Mouse (Mus musculus) hematopoietic stem cell, adult 5-6 weeks (primary cell): Measurements from ENCODE around the gene Med24. TPM values are rescaled to one million over a fixed set of nuclear protein-coding genes. Genes with fewer than 3 reads are reported as not detected.

Experiments used
- total RNA-seq: library from RNA; stranded (forward); fragments of 172-1452, 232-1000 nt; gene quantifications from 2 replicates; pipeline ENCODE4 v1.2.3, GENCODE M21; 2017

Gene Med24
- total RNA-seq, 1 experiment from 2014 or later, result 25.7 TPM

Other genes starting within 250 kb of the Med24 start
- 0.89 and 5.7 TPM in 2 replicates for gene Ikzf3, start 183.4 kb downstream of the Med24 start, total RNA-seq
- not detected in 2 replicates for gene Zpbp2, start 178.3 kb downstream of the Med24 start, total RNA-seq
- 19.9 and 28.1 TPM in 2 replicates for gene Ormdl3, start 142.1 kb downstream of the Med24 start, total RNA-seq
- not detected in 2 replicates for gene Lrrc3c, start 131.1 kb downstream of the Med24 start, total RNA-seq
- 0.69 and 4.6 TPM in 2 replicates for gene Gm12355, start 103.8 kb downstream of the Med24 start, total RNA-seq
- not detected in 2 replicates for gene Gsdma3, start 103.1 kb downstream of the Med24 start, total RNA-seq
- not detected in 2 replicates for gene Gsdma2, start 82.7 kb downstream of the Med24 start, total RNA-seq
- gene Gsdma, start 65.1 kb downstream of the Med24 start, total RNA-seq, result not detected in 2 replicates
- 50.2 and 59.3 TPM in 2 replicates for gene Psmd3, start 46.9 kb downstream of the Med24 start, total RNA-seq
- not detected in 2 replicates for gene Csf3, start 28.2 kb downstream of the Med24 start, total RNA-seq
- gene Thra, start 11.2 kb upstream of the Med24 start, total RNA-seq, result 25.3 and 36.8 TPM in 2 replicates
- 0.81 and 1.8 TPM in 2 replicates for gene Nr1d1, start 45.9 kb upstream of the Med24 start, total RNA-seq
- 81.7 and 82.7 TPM in 2 replicates for gene Msl1, start 66.1 kb upstream of the Med24 start, total RNA-seq
- 22.8 and 34.9 TPM in 2 replicates for gene Casc3, start 75.5 kb upstream of the Med24 start, total RNA-seq
- gene Rapgefl1, start 107.3 kb upstream of the Med24 start, total RNA-seq, result 0.40 and 0.75 TPM in 2 replicates
- 6.4 and 6.7 TPM in 2 replicates for gene Wipf2, start 134.2 kb upstream of the Med24 start, total RNA-seq
- 27.3 and 30.6 TPM in 2 replicates for gene Cdc6, start 178.4 kb upstream of the Med24 start, total RNA-seq
- gene Rara, start 198.4 kb upstream of the Med24 start, total RNA-seq, result 5.2 and 6.5 TPM in 2 replicates